Mouse (Mus musculus) limb, embryonic 14.5 days (tissue): ENCODE measurements around the gene Amigo3. TPM values are rescaled to one million over a fixed set of nuclear protein-coding genes. Genes with fewer than 3 reads are reported as not detected.

Experiments
- ATAC-seq: fragments of 200-750 bp; cut with Nextera tagmentation; 2 replicates; pipeline ENCODE4 v1.8.0; 2017; ENCODE audit warnings: low read depth, moderate number of reproducible peaks, moderate TSS enrichment; ENCODE audit not compliant: low FRiP score
- DNase-seq: peaks from one replicate; pipeline ENCODE4 v3.0.0-alpha.2; 2015; ENCODE audit warnings: low spot score
- H3K27ac ChIP-seq: fragments of 300-500 bp; sonication (generic); replicated peaks from 2 replicates; pipeline ENCODE4 v1.5.1; 2014; ENCODE audit warnings: low read depth, mild to moderate bottlenecking, low read length, moderate library complexity, mixed read lengths
- H3K27me3 ChIP-seq: fragments of 300-500 bp; sonication (generic); 2 replicates; pipeline ENCODE4 v1.6.1; 2014; ENCODE audit warnings: low read length, mixed read lengths; ENCODE audit not compliant: control insufficient read depth, insufficient read depth
- H3K36me3 ChIP-seq: fragments of 300-500 bp; sonication (generic); 2 replicates; pipeline ENCODE4 v1.6.1; 2014; ENCODE audit warnings: mild to moderate bottlenecking, low read length, moderate library complexity, mixed read lengths; ENCODE audit not compliant: control insufficient read depth, insufficient read depth
- H3K4me1 ChIP-seq: fragments of 300-500 bp; sonication (generic); 2 replicates; pipeline ENCODE4 v1.6.1; 2014; ENCODE audit warnings: antibody characterized with exemption, low read length, mixed read lengths; ENCODE audit not compliant: control insufficient read depth, insufficient read depth
- H3K4me2 ChIP-seq: fragments of 300-500 bp; sonication (generic); replicated peaks from 2 replicates; pipeline ENCODE4 v1.6.1; 2014; ENCODE audit warnings: low read depth, mild to moderate bottlenecking, low read length, moderate library complexity; ENCODE audit not compliant: severe bottlenecking
- H3K4me3 ChIP-seq: fragments of 300-500 bp; sonication (generic); replicated peaks from 2 replicates; pipeline ENCODE4 v1.5.1; 2014; ENCODE audit warnings: low read length
- H3K9ac ChIP-seq: fragments of 300-500 bp; sonication (generic); 2 replicates; pipeline ENCODE4 v1.6.1; 2014; ENCODE audit warnings: mild to moderate bottlenecking, low read depth, low read length, moderate library complexity; ENCODE audit not compliant: severe bottlenecking
- H3K9me3 ChIP-seq: fragments of 300-500 bp; sonication (generic); 2 replicates; pipeline ENCODE4 v1.6.1; 2016; ENCODE audit warnings: low read length; ENCODE audit not compliant: control insufficient read depth
- POLR2A ChIP-seq: fragments of 200-500 bp; IDR thresholded peaks from 2 replicates; pipeline ENCODE4 v1.8.0; 2012; ENCODE audit warnings: inconsistent platforms, mild to moderate bottlenecking, moderate library complexity, borderline replicate concordance; ENCODE audit not compliant: insufficient read depth, insufficient read length; ENCODE audit errors: extremely low read depth
- WGBS: fragments of 180-500 bp; shearing (Covaris S2); extraction: QIAGEN DNeasy Blood & Tissue Kit; methylation state at CpG from one replicate; pipeline ENCODE4 v1.1.7; 2014; 5-methylcytosine and 5-hydroxymethylcytosine counted together
- polyA plus RNA-seq, 2 experiments: library from polyadenylated mRNA; depleted of rRNA in 1 of 2; stranded (reverse) in 1 of 2; unstranded in 1 of 2; fragments of >200 nt; fragmentation: Nextera tagmentation in 1 of 2; extraction: Ambion mirVana in 1 of 2; gene quantifications; 2 replicates each; pipeline versions ENCODE4 v1.2.1 to v1.2.3; 2012 to 2014

The Amigo3 gene
- polyA plus RNA-seq, 2 experiments, result 4.7 to 5.0 TPM

DNA sequence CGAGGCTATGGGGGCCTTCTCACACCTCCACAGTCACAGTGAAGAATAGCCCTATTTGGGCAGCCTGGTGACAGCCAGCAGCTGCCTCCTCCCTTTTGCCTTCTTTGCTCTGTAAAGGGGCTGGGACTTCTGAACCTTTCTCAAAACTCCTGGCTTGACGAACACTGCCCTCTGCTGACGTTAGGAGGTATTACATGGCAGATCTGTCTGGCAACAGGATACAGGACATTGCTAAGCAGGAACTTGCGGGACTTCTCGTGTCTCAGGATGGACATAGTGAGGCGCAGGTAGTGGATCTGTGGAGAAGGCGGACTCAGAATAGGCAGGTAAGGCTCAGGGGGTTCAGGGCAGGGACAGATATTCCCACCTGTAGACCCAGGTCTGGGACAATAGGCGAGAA is 14.9 kb downstream of the Amigo3 start:
- Histone ChIP-seq H3K4me1 (no peaks in the 10 kb centered on the region), H3K36me3 (peaks cover 45% of the 10 kb centered on the region), H3K9ac (no peak overlapping the region), H3K27me3 (no peaks in the 10 kb centered on the region), H3K9me3 (no peaks in the 10 kb centered on the region), H3K4me3 (no peak overlapping the region), H3K4me2 (no peak overlapping the region), H3K27ac (no peak overlapping the region)
- 0 out of 2 replicates have a peak, but pooled peaks have one; percentile 21 for TF ChIP-seq POLR2A
- 19% methylated on average over 8 of the region's 8 CpGs for WGBS
- ATAC-seq, result peak; percentile 50
- DNase-seq, result peak; percentile 76

DNA sequence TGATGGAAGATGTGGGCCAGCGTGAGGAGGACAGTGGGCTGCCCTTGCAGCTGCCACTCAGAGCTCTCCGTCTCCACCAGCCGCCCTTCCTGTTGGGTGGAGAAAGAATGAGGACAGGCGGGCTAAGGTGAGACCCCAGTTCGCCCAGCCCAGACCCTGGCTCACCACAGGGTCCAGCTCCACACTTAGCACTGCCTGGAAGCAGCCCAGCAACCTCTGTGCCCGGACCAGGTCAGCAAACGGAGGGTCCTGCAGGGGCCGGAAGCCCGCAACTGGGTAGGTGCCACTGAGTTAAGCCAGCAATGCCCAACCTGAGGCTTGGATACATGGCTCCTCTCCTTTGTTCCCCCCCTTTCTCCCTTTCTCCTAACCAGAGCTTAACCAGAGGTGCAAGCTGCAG is 16.0 kb downstream of the Amigo3 start:
- Histone ChIP-seq H3K36me3 (peaks cover 36% of the 10 kb centered on the region), H3K4me3 (no peak overlapping the region), H3K27ac (no peak overlapping the region), H3K4me2 (no peak overlapping the region), H3K4me1 (no peaks in the 10 kb centered on the region), H3K27me3 (no peaks in the 10 kb centered on the region), H3K9ac (no peak overlapping the region), H3K9me3 (no peaks in the 10 kb centered on the region)
- no peak for ATAC-seq
- 93% methylated on average over 9 of the region's 9 CpGs for WGBS
- TF ChIP-seq POLR2A, result no peak
- no peak for DNase-seq

DNA sequence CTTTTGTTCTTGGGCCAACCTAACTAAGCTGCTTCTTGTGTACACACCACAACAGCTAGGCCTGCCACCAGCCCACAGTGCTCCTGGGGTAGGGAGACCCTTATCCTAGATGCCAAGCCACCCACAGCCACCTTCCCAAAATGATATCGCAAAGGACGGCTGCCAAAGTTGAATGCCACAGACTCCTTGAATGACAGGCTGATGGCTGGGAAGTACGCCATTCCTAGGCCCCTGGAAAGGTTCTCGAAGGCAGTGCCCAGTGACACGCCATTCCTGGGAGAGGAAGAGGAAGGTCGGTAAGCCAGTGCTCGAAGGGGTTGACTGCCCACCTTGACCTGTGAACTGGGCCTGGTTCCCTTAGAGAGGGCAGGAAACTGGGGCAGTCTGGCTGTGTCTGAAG is 16.6 kb downstream of the Amigo3 start:
- no peak overlapping the region for H3K27ac ChIP-seq
- H3K4me1 ChIP-seq, result no peaks in the 10 kb centered on the region
- H3K4me3 ChIP-seq, result no peak overlapping the region
- DNase-seq (no peak), ATAC-seq (no peak)
- TF ChIP-seq POLR2A, result no peak
- WGBS, result 91% methylated on average over 7 of the region's 7 CpGs
- H3K36me3 ChIP-seq, result peaks cover 33% of the 10 kb centered on the region
- H3K27me3 ChIP-seq, result no peaks in the 10 kb centered on the region
- no peaks in the 10 kb centered on the region for H3K9me3 ChIP-seq
- H3K9ac ChIP-seq, result no peak overlapping the region
- H3K4me2 ChIP-seq, result no peak overlapping the region

DNA sequence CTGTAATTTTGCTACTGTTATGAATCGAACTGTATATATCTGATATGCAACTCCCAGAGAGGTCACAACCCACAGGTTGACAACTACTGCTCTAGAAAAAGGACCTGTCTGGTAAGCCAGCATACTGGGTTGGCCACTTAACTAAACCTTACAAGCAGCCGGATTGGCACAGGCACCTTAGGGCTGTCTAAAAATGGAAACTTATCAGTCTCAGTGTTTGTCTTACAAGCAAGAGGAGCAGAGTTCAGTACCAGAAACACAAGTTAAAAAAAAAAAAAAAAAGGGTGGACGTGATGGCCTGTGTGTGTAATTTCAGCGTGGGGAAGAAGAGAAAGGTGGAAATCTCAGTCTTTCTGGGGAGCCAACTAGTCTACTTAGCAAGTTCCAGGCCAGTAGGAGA is 18.8 kb downstream of the Amigo3 start:
- Histone ChIP-seq H3K4me1 (no peaks in the 10 kb centered on the region), H3K36me3 (peaks cover 21% of the 10 kb centered on the region), H3K4me3 (no peak overlapping the region), H3K27ac (no peak overlapping the region), H3K9me3 (no peaks in the 10 kb centered on the region), H3K4me2 (no peak overlapping the region), H3K27me3 (no peaks in the 10 kb centered on the region), H3K9ac (no peak overlapping the region)
- ATAC-seq (no peak), DNase-seq (no peak)
- WGBS, result 83% methylated on average over 4 of the region's 4 CpGs
- TF ChIP-seq POLR2A, result no peak

DNA sequence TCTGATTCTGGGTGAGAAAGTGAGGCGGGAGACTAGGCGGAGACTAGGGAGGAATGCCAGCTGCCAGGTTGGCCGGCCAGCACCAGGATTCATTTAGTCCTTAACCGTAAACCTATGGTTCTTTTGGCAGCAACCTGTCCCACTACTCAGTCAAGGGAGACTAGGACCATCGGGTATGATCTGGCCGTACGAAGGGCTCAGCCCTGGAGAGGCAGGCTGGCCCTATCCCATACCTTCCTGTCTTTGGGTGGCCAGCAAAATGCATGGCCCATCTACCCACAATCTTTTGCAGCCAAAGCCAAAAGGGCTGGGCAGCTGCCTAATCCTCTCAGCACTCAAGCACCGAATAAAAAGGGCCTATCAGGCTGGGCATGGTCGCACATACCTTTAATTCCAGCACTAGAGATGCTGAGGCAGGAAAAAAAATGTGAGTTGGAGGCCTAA is 19.5 kb downstream of the Amigo3 start:
- no peaks in the 10 kb centered on the region for H3K9me3 ChIP-seq
- no peak overlapping the region for H3K4me2 ChIP-seq
- TF ChIP-seq POLR2A, result no peak
- no peak for ATAC-seq
- 51% methylated on average over 9 of the region's 9 CpGs for WGBS
- H3K9ac ChIP-seq, result no peak overlapping the region
- no peak overlapping the region for H3K27ac ChIP-seq
- no peaks in the 10 kb centered on the region for H3K27me3 ChIP-seq
- H3K4me1 ChIP-seq, result no peaks in the 10 kb centered on the region
- H3K36me3 ChIP-seq, result peaks cover 19% of the 10 kb centered on the region
- no peak for DNase-seq
- no peak overlapping the region for H3K4me3 ChIP-seq
